Mouse (Mus musculus) MEL (cell line): ENCODE results near the gene Gm49353. TPM values are rescaled to one million over a fixed set of nuclear protein-coding genes. Genes with fewer than 3 reads are reported as not detected.

ENCODE experiments used
- DNase-seq: peaks from one replicate; pipeline ENCODE4 v3.0.0; 2011; ENCODE audit warnings: low read depth, low spot score
- H3K27ac ChIP-seq: 2 replicates; pipeline ENCODE4 v1.5.1; 2012; ENCODE audit warnings: low read depth, mild to moderate bottlenecking, control low read depth, low read length, moderate library complexity; ENCODE audit not compliant: control insufficient read depth
- H3K27me3 ChIP-seq, 2 experiments: fragments of 150-350 bp in 1 of 2; sonication (generic) in 1 of 2; 2 replicates each; pipeline ENCODE4 v1.6.1; 2012; ENCODE audit warnings: low read length in 2 of 2, mild to moderate bottlenecking in 2 of 2, improper control_type of control experiment in 1 of 2, moderate library complexity in 1 of 2; ENCODE audit not compliant: insufficient read depth in 2 of 2, control insufficient read depth in 1 of 2
- H3K36me3 ChIP-seq, 2 experiments: 2 replicates each; pipeline ENCODE4 v1.6.1; 2012 to 2014; ENCODE audit warnings: low read length in 2 of 2, improper control_type of control experiment in 1 of 2, inconsistent platforms in 1 of 2, mild to moderate bottlenecking in 1 of 2; ENCODE audit not compliant: insufficient read depth in 2 of 2, control insufficient read depth in 1 of 2
- H3K4me1 ChIP-seq, 2 experiments: fragments of 150-350 bp in 1 of 2; sonication (generic) in 1 of 2; 2 replicates each; pipeline ENCODE4 v1.6.1; 2012; ENCODE audit warnings: low read length in 2 of 2, improper control_type of control experiment in 1 of 2, mild to moderate bottlenecking in 1 of 2; ENCODE audit not compliant: insufficient read depth in 2 of 2, control insufficient read depth in 1 of 2
- H3K4me3 ChIP-seq, 2 experiments: fragments of 150-350 bp in 1 of 2; sonication (generic) in 1 of 2; 2 replicates each; pipeline ENCODE4 v1.5.1; 2012; ENCODE audit warnings: low read depth in 2 of 2, low read length in 2 of 2, mild to moderate bottlenecking in 2 of 2, moderate library complexity in 2 of 2, control low read depth in 1 of 2, improper control_type of control experiment in 1 of 2; ENCODE audit not compliant: control insufficient read depth in 1 of 2, insufficient read depth in 1 of 2
- H3K79me2 ChIP-seq: 2 replicates; pipeline ENCODE4 v1.6.1; 2012; ENCODE audit warnings: mild to moderate bottlenecking, low read length, moderate library complexity; ENCODE audit not compliant: control insufficient read depth, poor library complexity, insufficient read depth
- H3K9ac ChIP-seq: 2 replicates; pipeline ENCODE4 v1.6.1; 2012; ENCODE audit warnings: low read depth, mild to moderate bottlenecking, control low read depth, low read length, moderate library complexity; ENCODE audit not compliant: control insufficient read depth, poor library complexity, severe bottlenecking
- H3K9me3 ChIP-seq: fragments of 150-350 bp; sonication (generic); replicated peaks from 2 replicates; pipeline ENCODE4 v1.6.1; 2012; ENCODE audit warnings: mild to moderate bottlenecking, low read length, improper control_type of control experiment, moderate library complexity; ENCODE audit not compliant: insufficient read depth
- MAFK ChIP-seq: IDR thresholded peaks from 2 replicates; pipeline ENCODE4 v1.6.1; 2011; ENCODE audit warnings: low read depth, mild to moderate bottlenecking, low read length, improper control_type of control experiment, borderline replicate concordance
- MEF2A ChIP-seq: IDR thresholded peaks from 2 replicates; pipeline ENCODE4 v1.6.1; 2014; ENCODE audit warnings: low read depth, mild to moderate bottlenecking, inconsistent platforms, low read length, improper control_type of control experiment; ENCODE audit not compliant: poor library complexity, insufficient replicate concordance, severe bottlenecking; ENCODE audit errors: extremely low read depth
- MYC ChIP-seq: IDR thresholded peaks from 2 replicates; pipeline ENCODE4 v1.6.1; 2011; ENCODE audit warnings: low read depth, mild to moderate bottlenecking, low read length, improper control_type of control experiment, moderate library complexity
- TCF12 ChIP-seq: IDR thresholded peaks from 2 replicates; pipeline ENCODE4 v1.6.1; 2014; ENCODE audit warnings: low read depth, mild to moderate bottlenecking, inconsistent platforms, low read length, improper control_type of control experiment, moderate library complexity
- polyA plus RNA-seq, 2 experiments: library from polyadenylated mRNA; stranded (reverse) in 1 of 2; unstranded in 1 of 2; fragments of >175 nt in 1 of 2; fragments of >200 nt in 1 of 2; gene quantifications; 2 replicates each; pipeline versions ENCODE4 v1.2.1 to v1.2.4; 2012; ENCODE audit warnings: low replicate concordance in 2 of 2, low read depth in 1 of 2; ENCODE audit not compliant: insufficient read length in 2 of 2, insufficient read depth in 1 of 2, missing spikeins in 1 of 2
- total RNA-seq: library from RNA; depleted of rRNA; stranded (reverse); fragments of 300-350 nt; gene quantifications from 2 replicates; pipeline ENCODE4 v1.2.3, GENCODE M21; 2012; rRNA removed

The Gm49353 gene
- total and polyA plus RNA-seq, 3 experiments = not detected

GRCm38 (mm10) chr10:29231208-29231607 is 32.5 kb downstream of the Gm49353 start:
- Histone ChIP-seq H3K9ac (no peak overlapping the region), H3K36me3 (no peaks in the 10 kb centered on the region), H3K27ac (no peak overlapping the region), H3K79me2 (no peaks in the 10 kb centered on the region), H3K4me1 (no peaks in the 10 kb centered on the region), H3K4me3 (no peak overlapping the region), H3K9me3 (no peaks in the 10 kb centered on the region), H3K27me3 (no peaks in the 10 kb centered on the region)
- no peak for DNase-seq
- TF ChIP-seq TCF12 (no peak), MEF2A (no peak), MAFK (no peak), MYC (no peak)

Other genes with a start within 250 kb of the Gm49353 start
- not detected in 2 replicates for gene 2310057J18Rik, start 212.7 kb upstream of the Gm49353 start, total RNA-seq
- not detected for gene 2310057J18Rik, start 212.7 kb upstream of the Gm49353 start, polyA plus RNA-seq
- not detected in 2 replicates for gene Soga3, start 55.1 kb upstream of the Gm49353 start, total RNA-seq
- gene Soga3, start 55.1 kb upstream of the Gm49353 start, polyA plus RNA-seq = not detected
- gene 9330159F19Rik, start 12.7 kb downstream of the Gm49353 start, total RNA-seq = not detected in 2 replicates
- not detected for gene 9330159F19Rik, start 12.7 kb downstream of the Gm49353 start, polyA plus RNA-seq
- gene Echdc1, start 114.2 kb downstream of the Gm49353 start, total RNA-seq = 18.9 and 19.6 TPM in 2 replicates
- 10 to 100 TPM in 1 of 2 experiments, not detected in 1; 27.9 TPM for gene Echdc1, start 114.2 kb downstream of the Gm49353 start, polyA plus RNA-seq
- gene Rnf146, start 163.5 kb downstream of the Gm49353 start, total RNA-seq = 26.3 and 26.7 TPM in 2 replicates
- 10 to 100 TPM in 1 of 2 experiments, not detected in 1; 27.2 TPM for gene Rnf146, start 163.5 kb downstream of the Gm49353 start, polyA plus RNA-seq